Mouse (Mus musculus) liver, adult 2 months (tissue): ENCODE measurements around the gene Bdh2. TPM values are rescaled to one million over a fixed set of nuclear protein-coding genes. Genes with fewer than 3 reads are reported as not detected.

Experiments
- DNase-seq: peaks from one replicate; pipeline ENCODE4 v3.0.0-alpha.2; 2011; ENCODE audit warnings: low read depth, low spot score; ENCODE audit errors: extremely low read depth
- H3K27ac ChIP-seq: fragments of 200-500 bp; replicated peaks from 2 replicates; pipeline ENCODE4 v1.5.1; 2012; ENCODE audit warnings: low read depth, mild to moderate bottlenecking, control low read depth, inconsistent platforms, low read length; ENCODE audit not compliant: insufficient read depth
- H3K27me3 ChIP-seq: fragments of 200-500 bp; 2 replicates; pipeline ENCODE4 v1.6.1; 2012; ENCODE audit warnings: mild to moderate bottlenecking, moderate library complexity, low read length, inconsistent platforms; ENCODE audit not compliant: control insufficient read depth, insufficient read depth
- H3K36me3 ChIP-seq: fragments of 200-500 bp; 2 replicates; pipeline ENCODE4 v1.6.1; 2012; ENCODE audit warnings: low read length, inconsistent platforms; ENCODE audit not compliant: control insufficient read depth, insufficient read depth
- H3K4me1 ChIP-seq: fragments of 200-500 bp; 2 replicates; pipeline ENCODE4 v1.6.1; 2011; ENCODE audit warnings: low read length; ENCODE audit not compliant: control insufficient read depth, insufficient read depth
- H3K4me3 ChIP-seq: fragments of 200-500 bp; 2 replicates; pipeline ENCODE4 v1.5.1; 2011; ENCODE audit warnings: low read depth, mild to moderate bottlenecking, control low read depth, low read length, moderate library complexity; ENCODE audit not compliant: insufficient read depth
- H3K79me2 ChIP-seq: fragments of 200-500 bp; 2 replicates; pipeline ENCODE4 v1.6.1; 2012; ENCODE audit warnings: inconsistent platforms, mild to moderate bottlenecking, low read length, moderate library complexity; ENCODE audit not compliant: control insufficient read depth, insufficient read depth
- H3K9ac ChIP-seq: fragments of 200-500 bp; 2 replicates; pipeline ENCODE4 v1.6.1; 2012; ENCODE audit warnings: low read depth, mild to moderate bottlenecking, control low read depth, inconsistent platforms, low read length
- CTCF ChIP-seq: fragments of 200-500 bp; IDR thresholded peaks from 2 replicates; pipeline ENCODE4 v1.5.1; 2011; ENCODE audit warnings: low read depth, low read length, control low read depth
- POLR2A ChIP-seq: fragments of 200-500 bp; IDR thresholded peaks from 2 replicates; pipeline ENCODE4 v1.6.1; 2011; ENCODE audit warnings: low read length, control low read depth; ENCODE audit not compliant: insufficient read depth; ENCODE audit errors: extremely low read depth
- WGBS: fragments of 180-500 bp; shearing (Covaris S2); methylation state at CpG from one replicate; pipeline ENCODE4 v1.1.7; 2018; 5-methylcytosine and 5-hydroxymethylcytosine counted together
- polyA plus RNA-seq: library from polyadenylated mRNA; depleted of rRNA; stranded (reverse); fragments of >200 nt; gene quantifications from 2 replicates; pipeline ENCODE4 v1.2.3, GENCODE M21; 2012
- total RNA-seq: library from RNA; depleted of rRNA; stranded (reverse); fragments of >200 nt; gene quantifications from 2 replicates; pipeline ENCODE4 v1.2.3, GENCODE M21; 2014

The Bdh2 gene
- total and polyA plus RNA-seq, 2 experiments = 14.8 to 15.2 TPM

DNA sequence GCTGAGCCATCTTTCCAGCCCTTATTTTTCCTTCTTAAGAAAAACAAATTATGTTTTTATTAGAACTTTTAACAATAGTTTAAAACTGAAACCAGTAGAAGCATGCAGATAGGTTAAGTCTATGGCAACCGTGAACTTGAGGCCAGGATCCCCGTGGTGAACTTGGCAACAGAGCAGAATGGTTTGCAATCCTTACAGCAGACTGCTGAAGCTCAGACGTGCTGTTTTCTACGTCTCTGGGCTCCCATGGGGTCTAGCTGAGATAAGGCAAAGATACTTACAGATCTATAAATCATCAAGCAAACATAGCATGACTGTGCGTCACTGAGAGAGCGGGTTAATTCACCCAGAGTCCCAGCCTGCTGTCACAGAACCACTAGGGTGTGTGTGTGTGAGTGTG lies 19.1 kb downstream of the Bdh2 start:
- H3K4me3 ChIP-seq = no peak overlapping the region
- 72% methylated on average over 6 of the region's 6 CpGs for WGBS
- no peaks in the 10 kb centered on the region for H3K27me3 ChIP-seq

DNA sequence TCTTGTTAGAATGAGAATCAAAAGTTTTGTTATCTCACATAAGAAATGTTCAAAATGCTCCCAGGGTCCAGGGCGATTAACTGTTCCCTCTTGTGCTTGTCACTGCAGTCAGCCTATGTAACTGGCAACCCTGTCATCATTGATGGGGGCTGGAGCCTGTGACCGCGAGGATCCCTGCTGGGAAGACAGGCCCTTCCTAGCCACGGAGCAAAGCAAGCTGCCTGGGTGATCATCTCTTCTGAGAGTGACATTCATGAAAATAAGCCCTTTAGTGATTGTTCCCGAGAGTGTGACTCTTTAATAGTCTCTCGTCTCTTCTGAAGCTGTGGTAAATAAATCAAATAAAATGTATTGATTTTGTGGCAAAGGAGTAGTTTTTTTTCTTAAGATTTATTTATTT lies 23.0 kb downstream of the Bdh2 start:
- Histone ChIP-seq H3K4me1 (no peaks in the 10 kb centered on the region), H3K27ac (no peak overlapping the region), H3K79me2 (no peaks in the 10 kb centered on the region), H3K27me3 (no peaks in the 10 kb centered on the region), H3K36me3 (no peaks in the 10 kb centered on the region), H3K4me3 (no peak overlapping the region), H3K9ac (no peak overlapping the region)
- TF ChIP-seq POLR2A (no peak), CTCF (no peak)
- 71% methylated on average over 6 of the region's 6 CpGs for WGBS
- no peak for DNase-seq

More for the DNA sequence above, 19.1 kb downstream of the Bdh2 start:
- Histone ChIP-seq H3K27ac (no peak overlapping the region), H3K79me2 (no peaks in the 10 kb centered on the region), H3K36me3 (no peaks in the 10 kb centered on the region), H3K9ac (no peak overlapping the region), H3K4me1 (no peaks in the 10 kb centered on the region)
- DNase-seq = no peak
- TF ChIP-seq CTCF (no peak), POLR2A (no peak)

DNA sequence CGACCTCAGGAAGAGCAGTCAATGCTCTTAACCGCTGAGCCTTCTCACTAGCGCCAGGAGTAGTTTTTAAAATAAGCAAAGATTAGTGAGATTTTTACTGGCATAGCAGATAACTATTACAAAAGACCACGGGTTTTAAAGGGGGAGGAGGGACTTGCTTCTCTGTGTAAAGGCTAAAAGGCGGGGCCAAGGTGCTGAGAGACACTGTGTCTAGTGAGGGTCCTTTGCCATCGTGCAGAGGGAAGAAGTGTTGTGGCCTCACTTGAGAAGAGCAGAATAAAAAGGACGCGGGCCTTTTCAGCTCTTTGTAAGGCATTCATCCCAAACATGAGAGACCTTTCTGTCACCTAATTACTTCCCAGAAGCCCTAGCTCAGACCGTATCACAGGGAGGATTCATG lies 23.5 kb downstream of the Bdh2 start:
- Histone ChIP-seq H3K4me1 (no peaks in the 10 kb centered on the region), H3K27me3 (no peaks in the 10 kb centered on the region), H3K9ac (no peak overlapping the region), H3K27ac (no peak overlapping the region), H3K36me3 (no peaks in the 10 kb centered on the region), H3K79me2 (no peaks in the 10 kb centered on the region), H3K4me3 (no peak overlapping the region)
- no peak for TF ChIP-seq POLR2A
- no peak for TF ChIP-seq CTCF
- WGBS = 64% methylated on average over 9 of the region's 9 CpGs
- DNase-seq = no peak

DNA sequence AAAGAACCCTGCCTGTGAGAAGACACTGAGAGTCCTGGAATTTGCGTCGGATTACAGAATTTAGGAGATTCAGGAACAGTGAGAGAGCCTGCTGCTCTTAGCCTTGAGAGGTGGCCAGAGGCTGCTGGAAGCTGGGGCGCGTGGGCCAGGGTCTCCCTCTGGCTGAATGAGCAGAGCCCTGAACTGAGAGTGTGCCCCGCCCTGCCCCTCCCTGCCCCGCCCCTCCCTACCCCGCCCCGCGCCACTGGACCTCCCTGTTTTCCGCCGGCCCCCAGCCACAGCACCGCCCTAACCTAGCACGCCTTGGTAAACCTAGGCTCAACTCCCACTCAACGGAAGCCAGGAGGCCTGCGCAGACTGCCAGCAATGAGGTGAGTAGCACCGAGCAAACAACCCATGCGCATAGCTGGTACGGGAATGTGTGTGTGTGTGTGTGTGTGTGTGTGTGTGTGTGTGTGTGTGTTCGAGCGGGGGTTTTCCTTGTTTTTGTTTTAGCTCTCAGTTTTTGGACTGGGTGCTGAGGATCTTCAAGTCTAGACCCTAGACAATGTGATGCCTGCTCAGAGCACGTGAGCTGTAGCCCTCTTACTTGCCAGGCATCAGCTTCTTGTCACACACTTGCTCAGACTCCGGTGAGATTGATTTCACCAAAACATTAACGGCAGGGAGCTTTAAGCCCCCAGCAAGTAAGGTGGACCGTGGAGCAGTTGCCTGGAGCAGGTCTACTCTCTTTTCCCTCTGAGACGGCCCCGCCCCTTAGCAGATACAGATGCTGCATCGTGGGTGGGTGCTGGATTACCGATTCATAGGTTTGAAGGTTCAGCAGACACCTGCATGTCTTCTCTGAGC lies 26.6 kb downstream of the Bdh2 start, which contains the start of gene Slc9b2:
Slc9b2 (plus strand) TSS at position 290 of the 849 bp plus-strand sequence.
- DNase-seq = peak; percentile 72
- Histone ChIP-seq H3K9ac (no peak within 1 kb of the TSS), H3K4me3 (peak within 1 kb of the TSS; percentile 35; the same call in 1 of the 2 replicates), H3K79me2 (no peaks in the 10 kb centered on the region), H3K4me1 (no peaks in the 10 kb centered on the region), H3K27ac (no peak within 1 kb of the TSS), H3K27me3 (no peaks in the 10 kb centered on the region), H3K36me3 (no peaks in the 10 kb centered on the region)
- WGBS = 11% methylated on average over 26 of the region's 28 CpGs
- no peak for TF ChIP-seq POLR2A
- no peak for TF ChIP-seq CTCF

DNA sequence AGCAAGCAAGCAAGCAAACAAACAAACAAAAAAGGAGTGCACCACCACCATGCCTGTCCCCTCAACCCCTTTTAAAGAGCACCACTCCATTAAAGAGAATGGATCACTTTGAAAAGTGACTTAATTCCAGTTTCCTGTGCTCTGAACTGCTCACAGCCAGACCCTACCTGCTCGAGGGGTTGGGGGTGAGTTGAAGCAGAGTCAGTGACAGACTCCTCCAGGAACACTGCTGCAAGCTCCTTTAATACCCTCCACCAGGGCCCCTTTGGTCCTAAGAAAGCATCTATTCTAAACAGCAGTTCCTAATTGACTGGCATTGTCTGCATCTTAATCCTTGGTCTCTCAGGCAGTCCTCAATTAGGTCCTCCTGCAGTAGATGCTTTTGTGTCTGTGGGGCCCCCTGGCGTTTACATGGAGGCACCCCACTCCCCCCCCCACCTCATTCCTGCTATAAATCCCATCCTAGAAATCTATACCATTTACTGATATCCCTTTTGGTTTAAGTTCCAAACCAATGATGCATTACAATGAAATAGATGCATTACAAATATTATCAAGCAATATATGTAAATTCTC lies 32.0 kb downstream of the Bdh2 start:
- no peak overlapping the region for H3K27ac ChIP-seq
- no peaks in the 10 kb centered on the region for H3K79me2 ChIP-seq
- no peak overlapping the region for H3K9ac ChIP-seq
- no peaks in the 10 kb centered on the region for H3K36me3 ChIP-seq
- no peak overlapping the region for H3K4me3 ChIP-seq
- 47% methylated on average over 2 of the region's 2 CpGs for WGBS
- no peak for TF ChIP-seq CTCF
- TF ChIP-seq POLR2A = no peak
- no peak for DNase-seq
- H3K4me1 ChIP-seq = peaks cover 4% of the 10 kb centered on the region
- H3K27me3 ChIP-seq = no peaks in the 10 kb centered on the region

DNA sequence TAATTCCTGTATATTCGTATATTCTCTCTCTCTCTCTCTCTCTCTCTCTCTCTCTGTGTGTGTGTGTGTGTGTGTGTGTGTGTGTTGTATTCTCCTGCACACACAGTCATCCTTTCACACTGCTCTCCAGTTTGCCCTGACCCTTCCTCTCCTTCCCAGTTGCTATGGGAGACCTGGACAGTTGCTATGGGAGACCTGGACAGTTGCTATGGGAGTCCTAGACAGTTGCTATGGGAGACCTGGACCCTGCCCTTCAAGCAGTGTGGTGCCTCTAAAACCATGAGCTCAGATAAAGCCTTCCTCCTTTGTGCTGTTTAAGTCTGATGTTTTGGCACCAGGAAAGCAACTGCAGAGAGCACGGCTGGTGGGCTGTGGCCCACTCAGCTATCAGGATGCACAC lies 32.7 kb downstream of the Bdh2 start:
- 89% methylated on average over 2 of the region's 2 CpGs for WGBS

More for the DNA sequence above, 32.7 kb downstream of the Bdh2 start:
- H3K79me2 ChIP-seq = no peaks in the 10 kb centered on the region
- H3K27me3 ChIP-seq = no peaks in the 10 kb centered on the region
- H3K27ac ChIP-seq = no peak overlapping the region
- H3K4me3 ChIP-seq = no peak overlapping the region
- peaks cover 4% of the 10 kb centered on the region for H3K4me1 ChIP-seq
- no peak for TF ChIP-seq POLR2A
- no peak for TF ChIP-seq CTCF
- no peak for DNase-seq
- H3K9ac ChIP-seq = no peak overlapping the region
- H3K36me3 ChIP-seq = no peaks in the 10 kb centered on the region
